Mouse (Mus musculus) 3T3-L1 (cell line): ENCODE results near the gene Ppp1r36.
A peak's percentile ranks its signal among the peaks of the same experiment; 100 is the strongest.
"Not testable (repeated sequence)": the region's sequence is repeated elsewhere in the genome, so short reads cannot be mapped to it uniquely, and the experiment has no call there.

Experiments used
- DNase-seq: peaks from one replicate; pipeline ENCODE4 v3.0.0-alpha.2; 2015; ENCODE audit warnings: low read depth, low spot score

Gene Ppp1r36

GRCm38 (mm10) chr12:76397281-76397680, 20.1 kb upstream of the Ppp1r36 start:
- peak; percentile 59 for DNase-seq

DNA sequence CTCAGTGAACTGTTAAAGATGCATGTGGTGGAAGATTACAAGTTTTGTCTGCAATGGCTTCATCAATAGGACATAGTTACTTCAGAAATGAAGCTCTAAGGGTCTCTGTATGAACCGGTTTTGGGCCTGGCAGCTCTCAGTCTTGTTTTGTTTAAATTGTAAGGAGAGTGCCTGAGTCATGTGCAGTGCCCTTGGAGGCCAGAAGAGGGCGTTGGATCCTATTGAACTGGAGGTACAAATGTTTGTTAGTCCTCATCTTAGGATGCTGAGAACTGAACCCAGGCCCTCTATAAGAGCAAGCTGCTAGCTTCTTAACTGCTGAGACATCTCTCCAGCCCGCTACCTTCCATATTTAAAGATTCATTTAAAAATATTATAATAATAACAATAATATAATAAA, 15.7 kb upstream of the Ppp1r36 start:
- DNase-seq = no peak

DNA sequence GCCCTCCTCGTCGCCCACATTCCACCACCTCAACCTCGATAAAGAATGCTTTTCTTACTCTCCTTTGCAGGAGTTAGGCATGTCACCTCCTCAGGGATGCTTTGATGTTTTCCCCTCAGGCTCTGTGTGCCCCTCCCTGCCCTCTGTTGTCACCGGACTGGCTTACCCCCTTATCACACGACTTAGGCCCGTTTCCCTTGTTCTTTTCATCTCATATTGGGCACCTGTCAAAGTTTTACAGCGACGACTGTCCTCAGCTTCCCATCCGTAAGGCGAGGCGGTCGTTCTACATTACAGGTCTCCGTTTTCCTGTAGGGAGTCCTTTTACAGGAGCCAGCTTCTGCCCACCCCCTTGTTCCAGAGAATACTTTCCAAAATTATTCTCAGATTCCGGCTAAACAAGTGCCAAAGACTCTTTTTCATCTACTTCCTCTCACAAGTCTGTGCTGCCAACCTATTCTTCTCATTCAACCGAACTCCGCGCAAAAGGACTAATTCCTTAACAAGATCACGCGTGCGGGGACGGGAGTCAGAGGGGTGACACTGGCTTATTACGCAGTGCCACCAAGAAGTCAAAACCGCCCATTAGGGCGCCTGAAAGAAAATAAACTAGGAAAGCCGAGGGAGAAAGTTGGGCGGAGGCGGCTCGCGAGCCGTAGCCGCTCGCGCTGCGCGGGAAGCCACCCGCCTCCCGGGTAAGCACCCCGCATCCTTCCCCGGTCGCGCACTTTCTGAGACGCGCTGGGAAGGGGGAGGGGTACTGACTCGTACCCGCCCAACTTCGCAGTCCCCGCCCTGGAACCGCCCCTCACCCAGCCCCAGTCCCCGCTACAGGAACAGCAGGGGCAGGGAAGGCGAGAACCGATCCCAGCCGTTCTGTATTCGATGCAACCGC, 14.1 kb upstream of the Ppp1r36 start:
- DNase-seq = peak; percentile 47

GRCm38 (mm10) chr12:76403886-76404537, 13.3 kb upstream of the Ppp1r36 start, which contains the start of gene Hspa2:
Gene Hspa2 (plus strand): TSS chr12:76404176.
- DNase-seq = peak; percentile 99

GRCm38 (mm10) chr12:76404836-76405182, 12.5 kb upstream of the Ppp1r36 start:
- no peak for DNase-seq

DNA sequence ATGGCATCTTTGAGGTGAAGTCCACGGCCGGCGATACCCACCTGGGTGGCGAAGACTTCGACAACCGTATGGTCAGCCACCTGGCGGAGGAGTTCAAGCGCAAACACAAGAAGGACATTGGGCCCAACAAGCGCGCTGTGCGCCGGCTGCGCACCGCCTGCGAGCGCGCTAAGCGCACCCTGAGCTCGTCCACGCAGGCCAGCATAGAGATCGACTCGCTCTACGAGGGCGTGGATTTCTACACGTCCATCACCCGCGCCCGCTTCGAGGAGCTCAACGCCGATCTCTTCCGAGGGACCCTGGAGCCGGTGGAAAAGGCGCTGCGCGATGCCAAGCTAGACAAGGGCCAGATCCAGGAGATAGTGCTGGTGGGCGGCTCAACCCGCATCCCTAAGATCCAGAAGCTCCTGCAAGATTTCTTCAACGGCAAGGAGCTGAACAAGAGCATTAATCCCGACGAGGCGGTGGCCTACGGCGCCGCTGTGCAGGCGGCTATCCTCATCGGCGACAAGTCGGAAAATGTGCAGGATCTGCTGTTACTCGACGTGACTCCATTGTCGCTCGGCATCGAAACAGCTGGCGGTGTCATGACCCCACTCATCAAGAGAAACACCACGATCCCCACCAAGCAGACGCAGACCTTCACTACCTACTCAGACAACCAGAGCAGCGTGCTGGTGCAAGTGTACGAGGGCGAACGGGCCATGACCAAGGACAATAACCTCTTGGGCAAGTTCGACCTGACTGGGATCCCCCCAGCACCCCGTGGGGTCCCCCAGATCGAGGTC, 12.0 kb upstream of the Ppp1r36 start:
- no peak for DNase-seq

GRCm38 (mm10) chr12:76405971-76406370, 11.4 kb upstream of the Ppp1r36 start:
- DNase-seq = no peak

DNA sequence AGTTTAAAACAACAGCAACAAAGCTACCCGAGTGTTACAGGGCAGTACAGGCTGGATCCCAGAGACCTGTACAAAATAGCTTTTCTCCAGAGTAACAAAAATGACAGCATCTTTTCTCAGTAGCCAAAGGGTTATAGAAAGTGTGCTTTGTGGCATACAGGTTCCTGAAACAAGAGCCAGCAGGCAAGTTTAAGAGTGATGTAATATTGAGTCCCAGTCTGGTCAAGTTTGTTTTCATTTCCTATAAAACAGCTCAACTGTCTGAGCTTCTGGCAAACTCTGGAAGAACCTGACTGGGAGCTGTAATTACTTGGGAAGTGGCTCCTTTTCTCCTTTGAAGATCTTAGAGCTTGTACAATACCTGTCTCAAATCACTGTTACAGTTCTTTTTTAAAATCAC, 10.2 kb upstream of the Ppp1r36 start:
- DNase-seq = no peak

- no peak for DNase-seq
Observed at GRCm38 (mm10) chr12:76409166-76409565, 8.2 kb upstream of the Ppp1r36 start.

DNA sequence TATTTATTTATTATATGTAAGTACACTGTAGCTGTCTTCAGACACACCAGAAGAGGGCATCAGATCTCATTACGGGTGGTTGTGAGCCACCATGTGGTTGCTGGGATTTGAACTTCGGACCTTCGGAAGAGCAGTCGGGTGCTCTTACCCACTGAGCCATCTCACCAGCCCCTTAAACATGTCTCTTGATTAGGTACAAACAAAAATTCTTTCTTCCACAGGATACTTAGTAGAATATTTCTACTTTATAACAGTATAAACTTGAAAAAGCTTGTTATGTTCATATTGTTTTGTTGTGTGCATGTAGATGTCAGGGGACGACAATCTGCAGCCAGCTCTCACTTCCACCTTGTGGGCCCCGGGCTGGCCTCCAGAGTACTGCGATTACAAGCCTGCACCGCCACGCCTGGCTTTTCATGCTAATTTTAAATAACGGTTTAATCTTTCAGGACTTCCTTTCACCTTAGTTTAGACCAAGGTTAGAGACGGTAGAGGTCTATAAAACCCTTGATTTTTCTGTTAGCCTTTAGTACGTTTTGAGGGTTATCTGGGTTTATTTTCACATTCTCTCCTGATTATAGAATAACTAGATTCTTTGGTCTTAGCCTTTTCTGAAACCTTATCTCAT, 1.8 kb upstream of the Ppp1r36 start:
- DNase-seq = no peak

GRCm38 (mm10) chr12:76418346-76418745, 1.0 kb downstream of the Ppp1r36 start:
- DNase-seq = no peak

DNA sequence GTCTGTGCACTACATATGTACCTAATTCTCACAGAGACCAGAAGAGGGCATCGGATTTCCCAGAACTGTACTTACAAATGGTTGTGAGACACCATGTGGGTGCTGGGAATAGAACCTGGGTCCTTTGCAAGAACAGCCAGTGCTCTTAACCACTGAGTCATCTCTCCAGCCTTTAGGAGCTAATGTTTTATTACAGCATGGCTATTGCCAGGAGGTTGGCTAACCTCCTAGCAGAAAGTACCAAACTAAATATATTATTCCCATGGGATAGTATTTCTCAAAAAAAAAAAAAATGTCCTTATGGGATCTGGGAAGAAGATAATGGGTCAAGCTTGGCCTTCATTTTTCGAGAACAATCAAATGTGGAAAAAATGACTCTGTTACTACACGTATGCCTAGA, 7.9 kb downstream of the Ppp1r36 start:
- DNase-seq = no peak

GRCm38 (mm10) chr12:76427546-76427945, 10.2 kb downstream of the Ppp1r36 start:
- no peak for DNase-seq

DNA sequence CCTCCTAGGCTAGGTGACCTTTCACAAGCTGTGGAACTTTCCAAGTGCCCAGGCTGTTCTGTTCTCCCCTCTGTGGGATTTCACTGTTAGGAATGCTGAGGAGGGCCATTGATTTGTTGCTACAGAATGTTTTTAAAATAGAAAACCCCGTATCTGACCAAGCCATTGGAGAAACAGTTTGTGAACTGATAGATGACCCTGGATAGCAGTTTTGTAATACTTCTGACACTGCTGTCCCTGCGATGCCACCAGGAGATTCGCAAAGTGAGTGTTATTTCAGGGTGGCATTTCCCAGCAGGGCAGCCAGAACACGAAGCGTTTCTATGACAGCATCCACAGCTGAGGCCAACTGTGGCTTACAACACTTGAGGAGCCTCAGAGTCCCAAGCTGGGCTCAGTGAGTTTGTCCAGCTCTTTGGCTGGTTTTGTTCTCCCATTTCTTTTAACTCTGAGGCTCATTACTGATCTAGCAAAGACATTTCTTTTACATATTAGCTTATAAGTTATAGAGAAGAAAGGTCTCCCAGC, 13.6 kb downstream of the Ppp1r36 start:
- DNase-seq = no peak

GRCm38 (mm10) chr12:76431431-76431830, 14.1 kb downstream of the Ppp1r36 start:
- DNase-seq = no peak

- no peak for DNase-seq
Observed at GRCm38 (mm10) chr12:76434111-76434510, 16.8 kb downstream of the Ppp1r36 start.

DNA sequence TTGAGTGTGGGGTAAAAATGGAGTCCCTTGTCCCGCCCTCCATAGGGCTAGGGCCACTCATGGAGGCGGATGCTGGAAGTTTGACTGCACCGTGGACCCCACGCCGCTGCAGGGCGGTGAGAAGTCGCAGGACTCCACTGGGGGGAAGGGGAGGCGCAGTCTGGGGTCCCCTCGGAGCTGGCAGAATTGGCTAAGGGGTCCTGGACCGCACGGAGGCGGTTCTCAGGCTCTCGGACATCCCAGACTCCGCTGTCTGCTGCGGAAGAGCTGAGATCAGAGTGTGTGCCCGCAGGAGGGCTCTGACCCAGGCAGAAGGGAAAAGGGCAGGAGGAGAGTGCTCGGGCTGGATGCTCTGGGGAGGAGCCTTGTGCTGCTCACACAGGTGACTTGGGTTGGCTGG, 17.7 kb downstream of the Ppp1r36 start:
- DNase-seq = no peak

- DNase-seq = no peak
Observed at GRCm38 (mm10) chr12:76435549-76435948, 18.2 kb downstream of the Ppp1r36 start.

DNA sequence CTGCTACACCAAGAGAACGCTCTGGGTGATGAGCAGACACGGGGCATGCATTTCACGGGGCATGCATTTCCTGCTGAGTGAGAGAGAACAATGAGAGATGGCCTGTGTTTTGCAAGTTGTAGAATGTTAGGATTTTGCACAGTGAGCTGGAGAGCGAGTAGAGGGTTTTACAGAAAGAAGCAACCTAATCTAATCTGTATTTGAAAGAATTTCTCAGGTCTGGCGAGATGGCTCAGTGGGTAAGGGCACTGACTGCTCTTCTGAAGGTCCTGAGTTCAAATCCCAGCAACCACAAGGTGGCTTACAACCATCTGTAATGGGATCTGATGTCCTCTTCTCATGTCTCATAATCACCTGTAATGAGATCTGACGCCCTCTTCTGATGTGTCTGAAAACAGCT, 26.1 kb downstream of the Ppp1r36 start:
- DNase-seq = not testable (repeated sequence)

GRCm38 (mm10) chr12:76444359-76444772, 27.0 kb downstream of the Ppp1r36 start:
- DNase-seq = no peak

- no peak for DNase-seq
Observed at GRCm38 (mm10) chr12:76444862-76445261, 27.5 kb downstream of the Ppp1r36 start.
